Mouse (Mus musculus): ENCODE data around the gene Prdm16. TPM values are rescaled to one million over a fixed set of nuclear protein-coding genes. Genes with fewer than 3 reads are reported as not detected.

Prdm16 gene
- total RNA-seq, 2 experiments from 2014 or later, result 1.4 TPM; not detected in 1

- no peak for ATAC-seq (replicated peaks; ENCODE audit: low FRiP score, poor library complexity, severe bottlenecking)
Observed at GRCm38 (mm10) chr4:154492714-154493121, 144.0 kb downstream of the Prdm16 start.

- no peak for ATAC-seq (replicated peaks; ENCODE audit: low FRiP score, poor library complexity, severe bottlenecking)
Observed at GRCm38 (mm10) chr4:154492268-154492667, 144.4 kb downstream of the Prdm16 start.

- no peak for ATAC-seq (replicated peaks; ENCODE audit: low FRiP score, poor library complexity, severe bottlenecking)
Observed at GRCm38 (mm10) chr4:154488031-154488430, 148.6 kb downstream of the Prdm16 start.

GRCm38 (mm10) chr4:154482695-154483094 is 154.0 kb downstream of the Prdm16 start:
- ATAC-seq (replicated peaks; ENCODE audit: low FRiP score, poor library complexity, severe bottlenecking), result no peak

- ATAC-seq (replicated peaks; ENCODE audit: low FRiP score, poor library complexity, severe bottlenecking), result no peak
Observed at GRCm38 (mm10) chr4:154481771-154482637, 154.7 kb downstream of the Prdm16 start.

- no peak for ATAC-seq (replicated peaks; ENCODE audit: low FRiP score, poor library complexity, severe bottlenecking)
Observed at GRCm38 (mm10) chr4:154480544-154481260, 156.0 kb downstream of the Prdm16 start.

GRCm38 (mm10) chr4:154480143-154480542 is 156.5 kb downstream of the Prdm16 start:
- no peak for ATAC-seq (replicated peaks; ENCODE audit: low FRiP score, poor library complexity, severe bottlenecking)

GRCm38 (mm10) chr4:154478933-154479613 is 157.6 kb downstream of the Prdm16 start:
- no peak for ATAC-seq (replicated peaks; ENCODE audit: low FRiP score, poor library complexity, severe bottlenecking)

GRCm38 (mm10) chr4:154473571-154474307 is 162.9 kb downstream of the Prdm16 start:
- no peak for ATAC-seq (replicated peaks; ENCODE audit: low FRiP score, poor library complexity, severe bottlenecking)

GRCm38 (mm10) chr4:154472569-154472968 is 164.1 kb downstream of the Prdm16 start:
- no peak for ATAC-seq (replicated peaks; ENCODE audit: low FRiP score, poor library complexity, severe bottlenecking)

GRCm38 (mm10) chr4:154471447-154472101 is 165.1 kb downstream of the Prdm16 start:
- ATAC-seq (replicated peaks; ENCODE audit: low FRiP score, poor library complexity, severe bottlenecking), result no peak

- ATAC-seq (replicated peaks; ENCODE audit: low FRiP score, poor library complexity, severe bottlenecking), result no peak
Observed at GRCm38 (mm10) chr4:154466305-154466704, 170.4 kb downstream of the Prdm16 start.

- ATAC-seq (replicated peaks; ENCODE audit: low FRiP score, poor library complexity, severe bottlenecking), result no peak
Observed at GRCm38 (mm10) chr4:154465123-154465522, 171.6 kb downstream of the Prdm16 start.

- ATAC-seq (replicated peaks; ENCODE audit: low FRiP score, poor library complexity, severe bottlenecking), result no peak
Observed at GRCm38 (mm10) chr4:154460021-154460420, 176.7 kb downstream of the Prdm16 start.

GRCm38 (mm10) chr4:154457756-154458155 is 178.9 kb downstream of the Prdm16 start:
- no peak for ATAC-seq (replicated peaks; ENCODE audit: low FRiP score, poor library complexity, severe bottlenecking)

- no peak for ATAC-seq (replicated peaks; ENCODE audit: low FRiP score, poor library complexity, severe bottlenecking)
Observed at GRCm38 (mm10) chr4:154456265-154456822, 180.3 kb downstream of the Prdm16 start.

- ATAC-seq (replicated peaks; ENCODE audit: low FRiP score, poor library complexity, severe bottlenecking), result no peak
Observed at GRCm38 (mm10) chr4:154450441-154450840, 186.2 kb downstream of the Prdm16 start.

- ATAC-seq (replicated peaks; ENCODE audit: low FRiP score, poor library complexity, severe bottlenecking), result no peak
Observed at GRCm38 (mm10) chr4:154450036-154450435, 186.6 kb downstream of the Prdm16 start.

- ATAC-seq (replicated peaks; ENCODE audit: low FRiP score, poor library complexity, severe bottlenecking), result no peak
Observed at GRCm38 (mm10) chr4:154449343-154449742, 187.3 kb downstream of the Prdm16 start.
